Mouse (Mus musculus) brain, adult 10 weeks (tissue): Measurements from ENCODE around the gene Gdi2. TPM values are rescaled to one million over a fixed set of nuclear protein-coding genes. Genes with fewer than 3 reads are reported as not detected.

Source experiments
- polyA plus RNA-seq: library from polyadenylated mRNA; stranded (reverse); fragments of 350-450 nt; fragmentation: Illumina TruSeq; extraction: RNeasy Lipid Tissue Mini Kit (QIAGEN cat#74804); gene quantifications from one replicate; pipeline ENCODE4 v1.2.3, GENCODE M21; 2015; ENCODE audit warnings: low read depth, low replicate concordance

Gene Gdi2
- polyA plus RNA-seq, result 393 TPM

GRCm38 (mm10) chr13:3537594-3538222 lies at the start of gene Gdi2:
TSS of gene Gdi2 (plus strand) at chr13:3538063.

GRCm38 (mm10) chr13:3610795-3611438 lies 73.1 kb downstream of the Gdi2 start, which contains the start of gene Fam208b:
TSS of gene Fam208b (minus strand) at chr13:3611108.

Other genes with a start within 250 kb of the Gdi2 start
- 13.9 TPM for gene Fam208b, start 73.0 kb downstream of the Gdi2 start, polyA plus RNA-seq
- 36.3 TPM for gene Asb13, start 96.0 kb downstream of the Gdi2 start, polyA plus RNA-seq